Mouse (Mus musculus): ENCODE data around the gene Onecut3. TPM values are rescaled to one million over a fixed set of nuclear protein-coding genes. Genes with fewer than 3 reads are reported as not detected.

Gene Onecut3
- polyA plus RNA-seq, 1 experiment from 2014 or later = 0.21 TPM

GRCm38 (mm10) chr10:80559431-80559830, 64.8 kb downstream of the Onecut3 start:
- ATAC-seq (ENCODE audit: insufficient read depth, low FRiP score, low read depth) = no peak
- Histone ChIP-seq H3K9me3 (no peaks in the 10 kb centered on the region), H3K4me2 (peak overlapping the region; percentile 25), H3K36me3 (no peaks in the 10 kb centered on the region), H3K27me3 (replicated peaks) (no peaks in the 10 kb centered on the region), H3K4me1 (peaks cover 37% of the 10 kb centered on the region), H3K4me3 (replicated peaks) (no peak overlapping the region), H3K9ac (no peak overlapping the region), H3K27ac (no peak overlapping the region)
- 85% methylated on average over 7 of the region's 7 CpGs for WGBS

- ATAC-seq (ENCODE audit: insufficient read depth, low FRiP score, low read depth) = no peak
- peak overlapping the region; percentile 99 for H3K9ac ChIP-seq
- H3K4me3 ChIP-seq (replicated peaks) = peak overlapping the region; percentile 87
- no peaks in the 10 kb centered on the region for H3K27me3 ChIP-seq (replicated peaks)
- peak overlapping the region; percentile 76 for H3K4me2 ChIP-seq
- peaks cover 38% of the 10 kb centered on the region for H3K4me1 ChIP-seq
- under 1% methylated on average over 13 of the region's 13 CpGs for WGBS
- no peaks in the 10 kb centered on the region for H3K36me3 ChIP-seq
- no peaks in the 10 kb centered on the region for H3K9me3 ChIP-seq
- H3K27ac ChIP-seq = 0 out of 2 replicates have a peak overlapping the region, but pooled peaks have one; percentile 94
Observed at GRCm38 (mm10) chr10:80560621-80561020, 66.0 kb downstream of the Onecut3 start.

GRCm38 (mm10) chr10:80561116-80561944, 66.7 kb downstream of the Onecut3 start, which contains the start of gene Rexo1:
Rexo1 (minus strand) TSS chr10:80561560.
- peak within 1 kb of the TSS; percentile 94 for H3K27ac ChIP-seq
- peak; percentile 81 for ATAC-seq (ENCODE audit: insufficient read depth, low FRiP score, low read depth)
- H3K4me3 ChIP-seq (replicated peaks) = peak within 1 kb of the TSS; percentile 87
- peaks cover 38% of the 10 kb centered on the region for H3K4me1 ChIP-seq
- H3K9me3 ChIP-seq = no peaks in the 10 kb centered on the region
- H3K4me2 ChIP-seq = peak within 1 kb of the TSS; percentile 76
- peak within 1 kb of the TSS; percentile 99 for H3K9ac ChIP-seq
- no peaks in the 10 kb centered on the region for H3K36me3 ChIP-seq
- H3K27me3 ChIP-seq (replicated peaks) = no peaks in the 10 kb centered on the region
- under 1% methylated on average over 72 of the region's 72 CpGs for WGBS

GRCm38 (mm10) chr10:80566375-80567092, 71.9 kb downstream of the Onecut3 start:
- Histone ChIP-seq H3K4me2 (no peak overlapping the region), H3K27me3 (replicated peaks) (no peaks in the 10 kb centered on the region), H3K4me3 (replicated peaks) (no peak overlapping the region), H3K4me1 (peaks cover 39% of the 10 kb centered on the region), H3K27ac (no peak overlapping the region), H3K36me3 (peaks cover 15% of the 10 kb centered on the region), H3K9ac (no peak overlapping the region), H3K9me3 (no peaks in the 10 kb centered on the region)
- 0 out of 2 replicates have a peak, but pooled peaks have one; percentile 21 for ATAC-seq (ENCODE audit: insufficient read depth, low FRiP score, low read depth)
- WGBS = 27% methylated on average over 17 of the region's 17 CpGs

Other genes with a start within 250 kb of the Onecut3 start
- gene Ndufs7, start 245.7 kb upstream of the Onecut3 start, polyA plus RNA-seq (2015; fragmentation: Nextera tagmentation; extraction: Ambion mirVana) = 326 and 364 TPM in 2 replicates
- gene Gamt, start 233.8 kb upstream of the Onecut3 start, polyA plus RNA-seq (2015; fragmentation: Nextera tagmentation; extraction: Ambion mirVana) = 111 and 148 TPM in 2 replicates
- 62.4 and 66.4 TPM in 2 replicates for gene Dazap1, start 233.3 kb upstream of the Onecut3 start, polyA plus RNA-seq (2015; fragmentation: Nextera tagmentation; extraction: Ambion mirVana)
- gene Rps15, start 202.4 kb upstream of the Onecut3 start, polyA plus RNA-seq (2015; fragmentation: Nextera tagmentation; extraction: Ambion mirVana) = 904 and 948 TPM in 2 replicates
- gene Apc2, start 198.9 kb upstream of the Onecut3 start, polyA plus RNA-seq (2015; fragmentation: Nextera tagmentation; extraction: Ambion mirVana) = 5.0 and 5.2 TPM in 2 replicates
- 40.5 and 46.4 TPM in 2 replicates for gene 2310011J03Rik, start 174.3 kb upstream of the Onecut3 start, polyA plus RNA-seq (2015; fragmentation: Nextera tagmentation; extraction: Ambion mirVana)
- 4.8 and 5.4 TPM in 2 replicates for gene Pcsk4, start 165.3 kb upstream of the Onecut3 start, polyA plus RNA-seq (2015; fragmentation: Nextera tagmentation; extraction: Ambion mirVana)
- gene Reep6, start 164.9 kb upstream of the Onecut3 start, polyA plus RNA-seq (2015; fragmentation: Nextera tagmentation; extraction: Ambion mirVana) = 44.5 and 51.2 TPM in 2 replicates
- gene Adamtsl5, start 146.4 kb upstream of the Onecut3 start, polyA plus RNA-seq (2015; fragmentation: Nextera tagmentation; extraction: Ambion mirVana) = 13.7 and 17.0 TPM in 2 replicates
- 0.30 and 0.67 TPM in 2 replicates for gene Plk5, start 138.4 kb upstream of the Onecut3 start, polyA plus RNA-seq (2015; fragmentation: Nextera tagmentation; extraction: Ambion mirVana)
- 7.8 and 8.7 TPM in 2 replicates for gene Mex3d, start 107.2 kb upstream of the Onecut3 start, polyA plus RNA-seq (2015; fragmentation: Nextera tagmentation; extraction: Ambion mirVana)
- 204 and 216 TPM in 2 replicates for gene Mbd3, start 95.3 kb upstream of the Onecut3 start, polyA plus RNA-seq (2015; fragmentation: Nextera tagmentation; extraction: Ambion mirVana)
- gene Uqcr11, start 88.0 kb upstream of the Onecut3 start, polyA plus RNA-seq (2015; fragmentation: Nextera tagmentation; extraction: Ambion mirVana) = 724 and 753 TPM in 2 replicates
- gene Tcf3, start 61.2 kb upstream of the Onecut3 start, polyA plus RNA-seq (2015; fragmentation: Nextera tagmentation; extraction: Ambion mirVana) = 88.9 and 100 TPM in 2 replicates
- 0.19 and 0.32 TPM in 2 replicates for gene Atp8b3, start 44.3 kb downstream of the Onecut3 start, polyA plus RNA-seq (2015; fragmentation: Nextera tagmentation; extraction: Ambion mirVana)
- gene Rexo1, start 66.7 kb downstream of the Onecut3 start, polyA plus RNA-seq (2015; fragmentation: Nextera tagmentation; extraction: Ambion mirVana) = 23.2 and 23.3 TPM in 2 replicates
- 9.3 and 10.3 TPM in 2 replicates for gene Klf16, start 82.5 kb downstream of the Onecut3 start, polyA plus RNA-seq (2015; fragmentation: Nextera tagmentation; extraction: Ambion mirVana)
- gene Abhd17a, start 95.5 kb downstream of the Onecut3 start, polyA plus RNA-seq (2015; fragmentation: Nextera tagmentation; extraction: Ambion mirVana) = 102 and 103 TPM in 2 replicates
- 86.1 and 93.0 TPM in 2 replicates for gene Scamp4, start 108.0 kb downstream of the Onecut3 start, polyA plus RNA-seq (2015; fragmentation: Nextera tagmentation; extraction: Ambion mirVana)
- gene Adat3, start 108.0 kb downstream of the Onecut3 start, polyA plus RNA-seq (2015; fragmentation: Nextera tagmentation; extraction: Ambion mirVana) = 6.1 and 6.4 TPM in 2 replicates
- gene Gm49322, start 111.2 kb downstream of the Onecut3 start, polyA plus RNA-seq (2015; fragmentation: Nextera tagmentation; extraction: Ambion mirVana) = 3.9 TPM in 2 replicates
- 134 and 148 TPM in 2 replicates for gene Csnk1g2, start 128.0 kb downstream of the Onecut3 start, polyA plus RNA-seq (2015; fragmentation: Nextera tagmentation; extraction: Ambion mirVana)
- 70.1 and 72.2 TPM in 2 replicates for gene Btbd2, start 162.2 kb downstream of the Onecut3 start, polyA plus RNA-seq (2015; fragmentation: Nextera tagmentation; extraction: Ambion mirVana)
- gene Mknk2, start 183.3 kb downstream of the Onecut3 start, polyA plus RNA-seq (2015; fragmentation: Nextera tagmentation; extraction: Ambion mirVana) = 83.9 and 86.3 TPM in 2 replicates
- gene Mob3a, start 207.1 kb downstream of the Onecut3 start, polyA plus RNA-seq (2015; fragmentation: Nextera tagmentation; extraction: Ambion mirVana) = 46.2 and 47.5 TPM in 2 replicates
- 27.1 and 32.0 TPM in 2 replicates for gene Izumo4, start 207.3 kb downstream of the Onecut3 start, polyA plus RNA-seq (2015; fragmentation: Nextera tagmentation; extraction: Ambion mirVana)
- gene Ap3d1, start 247.4 kb downstream of the Onecut3 start, polyA plus RNA-seq (2015; fragmentation: Nextera tagmentation; extraction: Ambion mirVana) = 76.1 and 82.3 TPM in 2 replicates